Mouse (Mus musculus) forebrain, embryonic 10.5 days (tissue): ENCODE measurements around the gene Prap1. TPM values are rescaled to one million over a fixed set of nuclear protein-coding genes. Genes with fewer than 3 reads are reported as not detected.
"Not testable (repeated sequence)": the region's sequence is repeated elsewhere in the genome, so short reads cannot be mapped to it uniquely, and the experiment has no call there.

ENCODE experiments used
- DNase-seq: peaks from one replicate; pipeline ENCODE4 v3.0.0-alpha.2; 2017; ENCODE audit warnings: low spot score; ENCODE audit errors: extremely low spot score
- H3K27ac ChIP-seq: fragments of 300-500 bp; sonication (generic); 2 replicates; pipeline ENCODE4 v1.5.1; 2016; ENCODE audit warnings: mild to moderate bottlenecking
- H3K27me3 ChIP-seq: fragments of 300-500 bp; sonication (generic); 2 replicates; pipeline ENCODE4 v1.6.1; 2016; ENCODE audit warnings: mild to moderate bottlenecking; ENCODE audit not compliant: poor library complexity, severe bottlenecking
- H3K36me3 ChIP-seq: fragments of 300-500 bp; sonication (generic); replicated peaks from 2 replicates; pipeline ENCODE4 v1.6.1; 2016; ENCODE audit warnings: mild to moderate bottlenecking, moderate library complexity
- H3K4me1 ChIP-seq: fragments of 300-500 bp; sonication (generic); 2 replicates; pipeline ENCODE4 v1.6.1; 2016
- H3K4me3 ChIP-seq: fragments of 300-500 bp; sonication (generic); 2 replicates; pipeline ENCODE4 v1.5.1; 2016; ENCODE audit warnings: mild to moderate bottlenecking, moderate library complexity
- H3K9me3 ChIP-seq: fragments of 300-500 bp; sonication (generic); 2 replicates; pipeline ENCODE4 v1.6.1; 2016; ENCODE audit warnings: mild to moderate bottlenecking, moderate library complexity
- WGBS: fragments of 180-500 bp; shearing (Covaris S2); methylation state at CpG from one replicate; pipeline ENCODE4 v1.1.7; 2016; 5-methylcytosine and 5-hydroxymethylcytosine counted together
- polyA plus RNA-seq: library from polyadenylated mRNA; unstranded; fragments of >200 nt; fragmentation: Nextera tagmentation; extraction: Ambion mirVana; gene quantifications from 2 replicates; pipeline ENCODE4 v1.2.1, GENCODE M21; 2016

The Prap1 gene
- polyA plus RNA-seq, 1 experiment from 2014 or later = not detected

DNA sequence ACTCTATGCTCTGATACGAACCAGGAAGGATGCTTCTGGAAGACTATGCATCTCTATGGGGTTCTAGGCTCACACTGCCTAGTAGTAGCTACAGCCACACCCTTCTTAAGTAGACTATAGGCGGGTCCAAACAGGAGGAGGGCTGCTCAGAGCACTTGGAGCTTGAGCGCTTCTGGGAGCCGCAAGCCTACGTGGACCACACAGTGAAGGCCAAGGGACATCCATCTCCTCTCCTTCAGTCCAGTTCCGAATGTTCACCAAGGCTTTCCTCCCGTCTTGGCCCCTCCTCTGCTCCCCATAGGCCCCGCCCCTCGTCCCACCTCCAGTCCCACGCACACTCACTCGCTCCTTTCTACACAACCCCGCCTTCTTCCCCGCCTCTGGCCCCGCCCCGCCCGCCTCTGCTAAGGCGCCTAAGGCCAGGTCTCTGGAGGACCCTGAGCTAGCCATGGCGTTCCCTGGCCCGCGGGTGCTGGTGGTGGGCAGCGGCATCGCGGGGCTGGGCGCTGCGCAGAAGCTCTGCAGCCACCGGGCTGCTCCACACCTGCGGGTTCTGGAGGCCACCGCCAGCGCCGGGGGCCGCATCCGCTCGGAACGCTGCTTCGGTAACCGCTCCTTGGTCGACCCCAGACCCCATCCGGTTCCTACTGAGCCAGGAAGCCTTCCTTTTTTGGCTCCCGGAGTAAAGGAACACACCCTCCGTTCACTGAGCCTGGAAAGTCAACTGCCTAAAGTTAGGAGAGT, 32.3 kb downstream of the Prap1 start:
- WGBS = 2% methylated on average over 40 of the region's 40 CpGs
- peaks cover 20% of the 10 kb centered on the region for H3K4me1 ChIP-seq
- H3K27ac ChIP-seq = peak overlapping the region; percentile 91
- H3K36me3 ChIP-seq = peaks cover 13% of the 10 kb centered on the region
- peak; percentile 96 for DNase-seq
- H3K9me3 ChIP-seq = no peaks in the 10 kb centered on the region
- H3K27me3 ChIP-seq = peaks cover 9% of the 10 kb centered on the region; the same call in 1 of the 2 replicates
- peak overlapping the region; percentile 74 for H3K4me3 ChIP-seq

DNA sequence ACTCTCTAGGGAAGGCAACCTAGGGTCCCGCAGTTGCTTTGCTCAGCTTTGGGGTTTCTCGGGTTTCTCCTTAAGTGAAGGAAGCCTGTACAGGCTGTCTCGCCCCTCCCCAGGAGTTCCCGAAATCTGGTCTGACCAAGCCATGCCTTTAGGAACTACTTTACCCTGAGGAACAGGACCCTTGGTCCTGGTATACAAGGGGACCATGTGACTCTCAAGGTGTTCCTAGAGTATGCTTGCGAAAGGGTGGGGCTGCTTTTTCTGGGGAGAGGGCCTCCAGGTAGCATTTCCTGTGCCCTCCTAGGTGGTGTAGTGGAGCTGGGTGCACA, 32.8 kb downstream of the Prap1 start:
- Histone ChIP-seq H3K27ac (peak overlapping the region; percentile 91), H3K9me3 (no peaks in the 10 kb centered on the region), H3K4me1 (peaks cover 20% of the 10 kb centered on the region), H3K27me3 (peaks cover 9% of the 10 kb centered on the region; the same call in 1 of the 2 replicates), H3K4me3 (peak overlapping the region; percentile 74), H3K36me3 (peaks cover 15% of the 10 kb centered on the region)
- no peak for DNase-seq
- 3% methylated on average over 5 of the region's 5 CpGs for WGBS

DNA sequence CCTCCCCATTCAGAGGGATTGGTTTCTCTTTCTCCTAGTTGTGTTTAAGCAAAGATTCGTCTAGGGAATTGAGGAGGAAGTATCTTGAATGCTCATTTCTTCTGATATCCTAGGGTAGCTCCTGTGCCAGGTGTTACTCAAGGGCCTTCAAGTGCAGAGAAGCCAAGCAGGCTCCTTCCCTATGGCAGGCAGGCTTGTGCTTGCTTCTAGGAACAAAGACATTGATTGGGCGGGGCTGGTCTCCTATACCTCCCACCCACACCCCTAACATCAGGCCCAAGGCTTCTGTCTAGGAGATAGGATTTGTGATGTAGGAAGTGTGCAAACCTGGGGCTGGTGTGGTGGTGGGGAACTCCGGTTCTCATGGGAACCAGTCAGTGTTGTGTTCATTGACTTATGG, 33.7 kb downstream of the Prap1 start:
- H3K36me3 ChIP-seq = peaks cover 18% of the 10 kb centered on the region
- H3K27me3 ChIP-seq = peaks cover 9% of the 10 kb centered on the region; the same call in 1 of the 2 replicates
- H3K27ac ChIP-seq = no peak overlapping the region
- DNase-seq = no peak
- H3K4me3 ChIP-seq = peak overlapping the region; percentile 0; the same call in 1 of the 2 replicates
- peaks cover 20% of the 10 kb centered on the region for H3K4me1 ChIP-seq
- no peaks in the 10 kb centered on the region for H3K9me3 ChIP-seq
- WGBS = 91% methylated on average over 3 of the region's 3 CpGs

DNA sequence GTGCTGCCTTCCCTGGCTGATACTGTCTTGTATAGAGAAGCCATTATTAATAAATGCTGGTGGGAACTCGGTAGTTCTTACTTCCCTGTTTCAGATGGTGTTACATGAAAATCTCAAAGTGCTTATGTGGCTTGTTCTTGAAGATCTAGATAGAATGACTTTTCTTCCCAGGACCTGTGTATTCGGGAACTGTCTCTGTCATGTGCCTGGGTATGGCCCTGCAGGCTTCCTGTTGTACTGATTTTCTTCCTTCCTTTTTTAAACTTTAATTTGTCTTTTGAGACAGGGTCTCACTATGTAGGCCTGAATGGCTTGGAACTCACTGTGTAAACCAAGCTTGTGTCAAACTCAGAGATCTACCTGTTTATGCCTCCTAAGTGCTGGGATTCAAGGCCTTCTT, 34.7 kb downstream of the Prap1 start:
- peaks cover 20% of the 10 kb centered on the region for H3K4me1 ChIP-seq
- H3K27ac ChIP-seq = no peak overlapping the region
- peaks cover 9% of the 10 kb centered on the region; the same call in 1 of the 2 replicates for H3K27me3 ChIP-seq
- peaks cover 18% of the 10 kb centered on the region for H3K36me3 ChIP-seq
- H3K9me3 ChIP-seq = no peaks in the 10 kb centered on the region
- no peak for DNase-seq
- 85% methylated on average over 2 of the region's 2 CpGs for WGBS
- no peak overlapping the region for H3K4me3 ChIP-seq

DNA sequence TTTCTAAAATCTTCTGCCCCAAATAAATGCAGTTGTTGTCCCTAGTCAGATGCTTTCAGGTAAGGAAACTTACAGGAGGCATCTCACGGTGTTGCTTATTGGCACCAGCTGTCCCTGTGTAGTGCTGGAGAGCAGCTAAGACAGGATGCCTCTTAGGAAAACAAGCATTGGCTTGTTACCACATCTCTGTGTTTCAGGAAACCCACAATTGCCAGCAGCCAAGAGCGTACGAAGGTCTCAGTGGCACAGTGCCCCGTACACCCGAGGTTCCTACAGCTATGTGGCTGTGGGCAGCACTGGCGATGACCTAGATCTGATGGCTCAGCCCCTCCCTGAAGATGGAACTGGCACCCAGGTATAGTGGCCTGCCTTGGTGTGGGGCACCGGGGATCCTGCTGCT, 39.0 kb downstream of the Prap1 start:
- H3K27me3 ChIP-seq, H3K4me3 ChIP-seq, DNase-seq, H3K27ac ChIP-seq, H3K4me1 ChIP-seq, H3K9me3 ChIP-seq: not testable (repeated sequence)
- 95% methylated on average over 7 of the region's 7 CpGs for WGBS
- peaks cover 20% of the 10 kb centered on the region for H3K36me3 ChIP-seq

DNA sequence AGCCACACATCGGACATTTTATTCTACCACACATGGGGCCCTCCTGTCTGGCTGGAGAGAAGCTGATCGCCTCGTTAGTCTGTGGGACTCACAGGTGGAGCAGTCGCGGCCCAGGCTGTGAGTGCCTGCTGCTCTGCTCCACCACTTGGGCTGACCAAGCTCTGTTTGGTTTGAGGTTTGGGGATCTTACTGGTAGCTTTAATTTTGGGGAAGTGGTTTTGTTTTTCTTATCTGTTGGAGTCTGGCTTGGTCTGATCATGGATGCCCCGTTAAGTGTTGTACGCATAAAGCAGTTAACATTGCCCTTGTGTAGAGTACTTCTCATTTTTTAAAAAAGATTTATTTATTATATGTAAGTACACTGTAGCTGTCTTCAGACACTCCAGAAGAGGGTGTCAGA, 40.8 kb downstream of the Prap1 start:
- not testable (repeated sequence) for H3K4me1 ChIP-seq, H3K27ac ChIP-seq, H3K27me3 ChIP-seq, H3K4me3 ChIP-seq, DNase-seq, H3K9me3 ChIP-seq
- peaks cover 20% of the 10 kb centered on the region for H3K36me3 ChIP-seq
- 94% methylated on average over 7 of the region's 7 CpGs for WGBS

DNA sequence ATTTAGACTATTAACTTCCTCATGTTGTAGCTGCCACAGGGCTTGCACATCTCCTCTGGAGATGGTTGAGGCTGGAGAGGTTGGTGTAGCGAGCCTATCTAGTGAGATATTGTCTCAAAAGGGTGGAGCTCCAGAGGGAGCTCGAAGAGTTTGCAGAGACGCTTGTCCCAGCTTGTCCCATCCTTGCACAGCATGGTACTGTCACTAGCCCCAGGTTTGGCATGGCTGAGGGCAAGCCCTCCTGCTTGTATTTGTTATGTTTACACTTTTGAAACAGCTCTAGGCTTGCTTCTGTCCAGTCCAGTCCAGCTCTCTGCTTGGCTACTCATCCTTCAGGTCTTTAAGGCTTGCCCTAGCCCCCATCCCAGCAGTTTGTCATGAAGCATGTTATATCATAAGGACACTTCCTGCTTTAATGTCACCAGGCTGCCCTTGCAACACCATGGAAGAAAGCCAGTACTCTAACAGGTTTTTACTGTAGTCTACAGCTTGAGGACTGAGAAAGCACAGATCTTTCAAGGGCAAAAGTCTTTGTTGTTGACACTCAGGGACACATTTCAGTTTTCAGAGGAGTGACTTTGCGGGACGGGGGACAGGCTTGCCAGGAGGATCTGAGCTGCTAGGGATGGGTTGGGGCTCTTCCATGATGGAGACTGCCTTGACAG, 42.0 kb downstream of the Prap1 start:
- 90% methylated on average over 5 of the region's 5 CpGs for WGBS
- no peaks in the 10 kb centered on the region for H3K27me3 ChIP-seq
- DNase-seq = no peak
- no peaks in the 10 kb centered on the region for H3K9me3 ChIP-seq
- H3K36me3 ChIP-seq = peaks cover 10% of the 10 kb centered on the region
- no peak overlapping the region for H3K4me3 ChIP-seq
- H3K4me1 ChIP-seq = peaks cover 9% of the 10 kb centered on the region
- no peak overlapping the region for H3K27ac ChIP-seq

DNA sequence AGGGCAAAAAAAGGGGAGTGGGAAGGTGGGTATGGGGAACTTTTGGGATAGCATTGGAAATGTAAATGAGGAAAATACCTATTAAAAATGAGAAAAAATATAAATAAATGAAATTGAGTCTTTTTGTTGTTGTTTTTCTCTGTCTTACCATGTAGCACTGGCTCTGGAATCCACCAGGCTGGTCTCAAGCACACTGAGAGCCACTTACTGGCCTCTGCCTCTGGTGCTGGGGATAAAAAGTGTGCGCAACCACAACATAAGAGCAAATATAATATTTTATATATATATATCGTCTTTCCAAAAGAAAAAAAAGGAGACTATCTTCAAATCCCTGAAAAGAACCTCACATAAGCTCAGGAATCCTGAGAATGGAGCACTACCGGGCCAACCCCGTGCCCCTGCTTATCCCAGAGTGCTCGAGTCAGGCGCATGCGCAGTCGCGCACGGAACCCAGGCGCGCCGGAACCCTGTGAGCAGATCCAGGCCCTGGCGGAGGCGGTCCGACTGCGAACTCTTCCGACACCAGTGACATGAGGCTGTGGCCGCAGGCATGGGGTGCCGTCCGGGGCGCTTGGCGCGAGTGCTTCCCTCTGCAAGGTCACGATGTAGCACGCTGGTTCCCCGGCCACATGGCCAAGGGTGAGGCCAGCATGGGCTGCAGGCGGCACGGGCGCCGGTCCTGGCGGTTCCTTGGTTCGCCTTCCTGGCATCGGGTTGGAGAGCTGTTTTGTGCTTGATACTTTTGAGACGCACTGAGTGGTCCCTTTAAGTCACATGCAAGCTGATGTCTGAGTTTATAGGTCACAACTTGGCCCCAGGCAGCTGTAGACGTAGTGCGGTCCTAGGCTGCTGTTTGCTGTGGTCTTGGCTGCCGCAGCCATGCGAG, 44.2 kb downstream of the Prap1 start, which contains the start of gene Mtg1:
Gene Mtg1 (plus strand): TSS at position 430 of the 886 bp plus-strand sequence.
- 0 out of 2 replicates have a peak, but pooled peaks cover 2% of the 10 kb centered on the region for H3K36me3 ChIP-seq
- H3K4me1 ChIP-seq = peaks cover 9% of the 10 kb centered on the region
- peak within 1 kb of the TSS; percentile 92 for H3K4me3 ChIP-seq
- 2% methylated on average over 39 of the region's 39 CpGs for WGBS
- no peaks in the 10 kb centered on the region for H3K27me3 ChIP-seq
- DNase-seq = peak; percentile 94
- peak within 1 kb of the TSS; percentile 93 for H3K27ac ChIP-seq
- H3K9me3 ChIP-seq = no peaks in the 10 kb centered on the region

DNA sequence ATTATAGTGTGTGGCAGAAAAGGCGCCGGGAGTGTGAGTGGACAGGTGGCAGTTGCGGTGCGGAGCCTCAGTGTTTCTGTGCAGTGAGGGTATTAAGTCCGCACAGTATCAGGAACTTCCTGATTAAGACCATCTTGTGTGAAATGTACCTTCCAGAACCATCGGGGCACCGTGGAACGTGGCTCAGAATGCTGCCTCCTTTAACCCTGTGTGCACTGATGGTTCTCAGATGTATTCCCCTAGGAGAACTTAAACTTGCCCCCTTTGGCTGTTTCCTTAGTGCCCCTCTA, 44.8 kb downstream of the Prap1 start:
- 2% methylated on average over 8 of the region's 8 CpGs for WGBS
- peaks cover 9% of the 10 kb centered on the region for H3K4me1 ChIP-seq
- peak overlapping the region; percentile 93 for H3K27ac ChIP-seq
- 0 out of 2 replicates have a peak, but pooled peaks cover 2% of the 10 kb centered on the region for H3K36me3 ChIP-seq
- H3K4me3 ChIP-seq = peak overlapping the region; percentile 92
- DNase-seq = no peak
- H3K27me3 ChIP-seq = no peaks in the 10 kb centered on the region
- no peaks in the 10 kb centered on the region for H3K9me3 ChIP-seq

DNA sequence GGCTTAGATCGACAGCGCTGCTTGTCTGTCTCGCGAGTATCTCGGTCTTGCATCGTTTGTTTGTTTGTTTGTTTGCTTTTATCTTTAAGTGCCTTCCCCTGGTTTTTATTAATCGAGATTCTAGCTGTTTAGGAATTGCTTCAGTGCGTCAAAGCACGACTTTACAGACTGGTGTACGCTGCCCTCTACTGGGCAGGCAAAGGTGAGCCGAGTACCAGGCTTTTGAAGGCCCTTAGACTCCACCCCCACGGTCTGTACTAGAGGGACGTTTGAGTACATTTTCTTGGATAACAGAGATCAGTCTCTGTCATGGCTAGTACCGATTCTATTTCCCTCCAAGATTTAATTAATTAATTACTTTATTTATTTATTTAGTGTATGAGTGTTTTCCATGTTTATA, 48.2 kb downstream of the Prap1 start:
- peak; percentile 46 for DNase-seq
- H3K9me3 ChIP-seq = no peaks in the 10 kb centered on the region
- H3K27ac ChIP-seq = no peak overlapping the region
- 8% methylated on average over 14 of the region's 14 CpGs for WGBS
- H3K4me1 ChIP-seq = peaks cover 9% of the 10 kb centered on the region
- H3K36me3 ChIP-seq = peaks cover 2% of the 10 kb centered on the region; the same call in 1 of the 2 replicates
- no peaks in the 10 kb centered on the region for H3K27me3 ChIP-seq
- H3K4me3 ChIP-seq = no peak overlapping the region

DNA sequence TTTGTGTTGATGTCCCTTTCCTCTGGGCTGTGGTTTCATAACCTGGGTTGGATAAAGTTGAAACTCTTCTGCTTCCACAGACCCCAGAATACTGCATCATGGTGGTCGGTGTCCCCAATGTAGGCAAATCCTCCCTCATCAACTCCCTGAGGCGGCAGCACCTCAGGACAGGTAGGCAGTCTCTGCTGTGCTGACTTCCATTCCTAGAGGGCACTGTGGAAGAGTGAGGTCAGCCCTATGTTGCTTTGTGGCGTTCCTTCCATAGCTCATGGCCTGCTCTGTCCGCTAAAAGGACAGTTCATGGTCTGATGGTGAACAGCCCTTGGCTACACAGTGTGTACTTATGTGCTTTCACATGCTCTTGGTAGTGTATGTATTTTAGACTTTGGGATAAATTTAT, 51.4 kb downstream of the Prap1 start:
- H3K9me3 ChIP-seq = no peaks in the 10 kb centered on the region
- H3K4me1 ChIP-seq = no peaks in the 10 kb centered on the region
- WGBS = 88% methylated on average over 4 of the region's 4 CpGs
- no peak for DNase-seq
- H3K36me3 ChIP-seq = peaks cover 9% of the 10 kb centered on the region
- H3K4me3 ChIP-seq = no peak overlapping the region
- no peaks in the 10 kb centered on the region for H3K27me3 ChIP-seq
- no peak overlapping the region for H3K27ac ChIP-seq
